ENCODE assay signal across 28 mouse cellular contexts in genomic region chr4:148434554-148434953, GRCm38 (mm10). TPM values are rescaled to one million over a fixed set of nuclear protein-coding genes. Genes with fewer than 3 reads are reported as not detected.
A peak's percentile ranks its signal among the peaks of the same experiment; 100 is the strongest.
DNase-seq lines count a peak whose midpoint lies in the region; TF ChIP-seq lines count a peak whose summit lies in the region.
"Had no signal": no experiment of that assay in that cellular context is flagged by ENCODE, and none has a peak within 500 bp of the region (broad histone marks: within the 10 kb centered on the region; RNA-seq: fewer than 3 reads in every experiment).

No protein-coding gene starts in this region.

- DNase-seq in gastrocnemius, adult 18-20 months (ENCODE audit: low spot score) = peak; percentile 48
- no peak for DNase-seq in gastrocnemius, postnatal 25 days
- DNase-seq in heart, adult 8-10 months (ENCODE audit: low spot score) = peak; percentile 49
- no peak for DNase-seq in heart, postnatal 4 days
- DNase-seq in kidney, adult 2 months = peak; percentile 20
- no peak for DNase-seq in kidney, adult 18-20 months
- peak; percentile 46 for DNase-seq in skeletal muscle tissue, adult 2 months (ENCODE audit: low read depth, low spot score)
- DNase-seq: adrenal gland, postnatal 25 days; B cell, adult 2 months; cerebellum, adult 11-12 months; cerebellum, adult 8-10 months; cerebellum, postnatal 10 days; cerebellum, postnatal 36 days; embryo, embryonic 11 days; gastrocnemius, postnatal 10 days; heart, adult 2 months; heart, postnatal 36 days; kidney, adult 11 months had no signal

- TF ChIP-seq POLR2A in kidney, adult 2 months (IDR thresholded peaks at IDR 0.05; ENCODE audit: low read depth, low read length) = no peak

- H3K4me3 ChIP-seq in kidney, adult 2 months (ENCODE audit: insufficient read depth, low read depth, low read length) = no peak overlapping the region
- H3K4me3 ChIP-seq: embryonic facial prominence, embryonic 10.5 days; embryonic facial prominence, embryonic 13.5 days; erythroblast, embryonic 14.5 days; forebrain, embryonic 12.5 days; forebrain, embryonic 15.5 days; heart, adult 2 months; heart, embryonic 13.5 days; hindbrain, embryonic 15.5 days; intestine, embryonic 15.5 days had no signal

- no peak for TF ChIP-seq CTCF in kidney, adult 2 months (conservative IDR thresholded peaks at IDR 0.05; ENCODE audit: insufficient read depth, insufficient read length, low read depth, low read length)

- 64% methylated on average over 4 of the region's 4 CpGs for WGBS in kidney, adult 2 months

- H3K27me3 ChIP-seq in kidney, adult 2 months (replicated peaks; ENCODE audit: control insufficient read depth, insufficient read depth, low read length) = no peaks in the 10 kb centered on the region
- H3K27me3 ChIP-seq: CH12.LX; embryonic facial prominence, embryonic 13.5 days; forebrain, embryonic 12.5 days; forebrain, embryonic 15.5 days; heart, embryonic 13.5 days; hindbrain, embryonic 15.5 days; intestine, embryonic 15.5 days; Patski had no signal

- peaks cover 11% of the 10 kb centered on the region; the same call in 1 of the 2 replicates for H3K4me1 ChIP-seq in kidney, adult 2 months (ENCODE audit: control insufficient read depth, insufficient read depth, low read length)
- H3K4me1 ChIP-seq: embryonic facial prominence, embryonic 13.5 days; intestine, embryonic 15.5 days had no signal

- H3K27ac ChIP-seq in kidney, adult 2 months (ENCODE audit: insufficient read depth, low read depth, low read length) = no peak overlapping the region
- H3K27ac ChIP-seq: embryonic facial prominence, embryonic 10.5 days; embryonic facial prominence, embryonic 13.5 days; forebrain, embryonic 12.5 days; heart, adult 2 months; heart, embryonic 13.5 days; intestine, embryonic 15.5 days had no signal

- no peaks in the 10 kb centered on the region; the same call in 1 of the 2 replicates for H3K36me3 ChIP-seq in kidney, adult 2 months (ENCODE audit: control insufficient read depth, insufficient read depth, low read length)
- H3K36me3 ChIP-seq: forebrain, embryonic 15.5 days; hindbrain, embryonic 15.5 days had no signal

RNA-seq across cellular contexts. Expression of gene Ubiad1, which starts 10.0 kb away (rescaled TPM):
- total RNA-seq in gastrocnemius, adult 18-20 months (2021) = 10 to 100 TPM; 10.3 to 15.6 TPM
- total RNA-seq in gastrocnemius, postnatal 25 days (2021) = 10 to 100 TPM; 11.1 to 14.9 TPM
- total RNA-seq in heart, adult 8-10 months (2022) = 10 to 100 TPM; 14.7 to 19.5 (median 16.1) TPM
- total RNA-seq in heart, postnatal 4 days (2021) = 10 to 100 TPM; 19.5 to 21.5 TPM
- polyA plus RNA-seq in kidney, adult 2 months (2012; rRNA removed) = 50.8 and 61.6 TPM in 2 replicates

RNA-seq across cellular contexts. Expression of gene Mtor, which starts 13.9 kb away (rescaled TPM):
- total RNA-seq in gastrocnemius, adult 18-20 months (2021) = 10 to 100 TPM; 30.6 to 36.6 TPM
- 10 to 100 TPM; 30.6 to 30.9 TPM for total RNA-seq in gastrocnemius, postnatal 25 days (2021)
- 10 to 100 TPM; 43.9 to 59.9 (median 52.8) TPM for total RNA-seq in heart, adult 8-10 months (2022)
- total RNA-seq in heart, postnatal 4 days (2021) = 10 to 100 TPM; 58.2 to 62.7 TPM
- 39.8 and 50.1 TPM in 2 replicates for polyA plus RNA-seq in kidney, adult 2 months (2012; rRNA removed)

Comparison
In these comparisons a context has a peak if more than half of its experiments do, and no peak if none do; other contexts are left out.
1. DNase-seq: peak in gastrocnemius, adult 18-20 months (single experiment), heart, adult 8-10 months (single experiment), kidney, adult 2 months (single experiment) and skeletal muscle tissue, adult 2 months (single experiment); none in gastrocnemius, postnatal 25 days (single experiment), heart, postnatal 4 days (single experiment) and kidney, adult 18-20 months (single experiment).